Comparison of ENCODE assay signal across 22 mouse cellular contexts in the genomic region with DNA sequence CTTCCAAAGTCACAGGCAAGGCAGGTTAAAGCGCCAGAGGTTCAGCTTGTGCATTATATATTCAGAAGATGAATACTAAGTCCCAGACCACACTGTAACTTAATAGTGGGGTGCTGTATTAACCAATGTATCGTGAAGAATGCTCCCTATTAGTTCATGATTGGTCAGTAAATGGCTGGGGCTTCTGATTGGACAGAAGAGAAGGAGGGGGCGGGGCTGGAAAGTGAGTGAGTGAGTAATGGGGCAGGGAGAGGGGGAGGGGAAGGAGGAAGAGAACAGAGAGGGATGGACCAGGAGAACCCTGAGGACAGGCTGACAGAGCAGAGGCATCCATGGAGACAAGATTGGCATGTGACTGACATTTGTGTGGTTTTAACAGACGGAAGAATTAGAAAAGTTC. TPM values are rescaled to one million over a fixed set of nuclear protein-coding genes. Genes with fewer than 3 reads are reported as not detected.
DNase-seq lines count a peak whose midpoint lies in the region; ATAC-seq lines count a peak whose summit lies in the region.
"Had no signal": no experiment of that assay in that cellular context is flagged by ENCODE, and none has a peak within 500 bp of the region (broad histone marks: within the 10 kb centered on the region; RNA-seq: fewer than 3 reads in every experiment).

No protein-coding gene starts in this region.

- no peak overlapping the region for H3K9ac ChIP-seq in kidney, embryonic 16.5 days (replicated peaks; ENCODE audit: low read length)
- H3K9ac ChIP-seq: forebrain, postnatal 0 days; heart, embryonic 15.5 days; hindbrain, embryonic 13.5 days; kidney, embryonic 15.5 days; liver, embryonic 12.5 days; neural tube, embryonic 15.5 days had no signal

- H3K27ac ChIP-seq in kidney, embryonic 16.5 days (ENCODE audit: low read length), result no peak overlapping the region
- H3K27ac ChIP-seq: heart, embryonic 15.5 days; hindbrain, embryonic 13.5 days; kidney, embryonic 15.5 days; neural tube, embryonic 15.5 days had no signal

- H3K36me3 ChIP-seq in kidney, embryonic 16.5 days (ENCODE audit: insufficient read depth, low read length), result peaks cover 19% of the 10 kb centered on the region

- no peak for ATAC-seq in kidney, embryonic 16.5 days (ENCODE audit: low FRiP score, low TSS enrichment)
- no peak for ATAC-seq in monocyte, adult 5-6 weeks (replicated peaks; ENCODE audit: insufficient number of reproducible peaks, low FRiP score, low TSS enrichment, poor library complexity, severe bottlenecking)
- ATAC-seq in megakaryocyte-erythroid progenitor cell, adult 5-6 weeks (replicated peaks; ENCODE audit: low FRiP score, low TSS enrichment, poor library complexity, severe bottlenecking), result no peak
- ATAC-seq: forebrain, postnatal 0 days; liver, embryonic 12.5 days had no signal

- peak; percentile 37 to 54 for DNase-seq in kidney, postnatal 4 days
- peak; percentile 77 for DNase-seq in ES-CJ7 (ENCODE audit: low read depth, low spot score)
- peak; percentile 93 for DNase-seq in R1 (ENCODE audit: low read depth, low spot score)
- no peak for DNase-seq in left cerebral cortex, adult 18-20 months (ENCODE audit: low spot score in 2 of 2)
- DNase-seq: adrenal gland, postnatal 36 days; cerebellum, adult 11 months; cerebellum, adult 9-11 months; forebrain, postnatal 0 days; gastrocnemius, postnatal 36 days; heart, postnatal 36 days; kidney, adult 11 months; lung, adult 18-20 months; lung, postnatal 10 days had no signal

- no peaks in the 10 kb centered on the region for H3K27me3 ChIP-seq in kidney, embryonic 16.5 days (ENCODE audit: insufficient read depth, low read length)
- H3K27me3 ChIP-seq: hindbrain, embryonic 13.5 days; kidney, embryonic 15.5 days; neural tube, embryonic 15.5 days had no signal

- H3K9me3 ChIP-seq in kidney, embryonic 16.5 days (ENCODE audit: low read length), result no peaks in the 10 kb centered on the region
- H3K9me3 ChIP-seq: heart, embryonic 15.5 days; hindbrain, embryonic 13.5 days; kidney, embryonic 15.5 days; liver, embryonic 12.5 days; neural tube, embryonic 15.5 days had no signal

- no peak overlapping the region for H3K4me2 ChIP-seq in kidney, embryonic 16.5 days (replicated peaks; ENCODE audit: low read depth, low read length)
- H3K4me2 ChIP-seq: heart, embryonic 15.5 days; hindbrain, embryonic 13.5 days; kidney, embryonic 15.5 days; liver, embryonic 12.5 days; midbrain, embryonic 11.5 days; neural tube, embryonic 15.5 days had no signal

- peaks cover 15% of the 10 kb centered on the region for H3K4me1 ChIP-seq in kidney, embryonic 16.5 days (ENCODE audit: insufficient read depth, low read length)

- no peak overlapping the region for H3K4me3 ChIP-seq in kidney, embryonic 16.5 days (ENCODE audit: low read length)
- H3K4me3 ChIP-seq: heart, embryonic 15.5 days; hindbrain, embryonic 13.5 days; kidney, embryonic 15.5 days; liver, embryonic 12.5 days; neural tube, embryonic 15.5 days had no signal

- WGBS in kidney, embryonic 16.5 days, result 75% methylated on average over 4 of the region's 4 CpGs

RNA-seq across cellular contexts. Expression of gene Tedc2, which starts 3.8 kb away (rescaled TPM):
- polyA plus RNA-seq in kidney, embryonic 16.5 days (2015; fragmentation: Nextera tagmentation; extraction: Ambion mirVana), result 12.2 and 13.4 TPM in 2 replicates
- total RNA-seq in monocyte, adult 5-6 weeks (2017), result 2.9 to 6.6 TPM (median 3.1 TPM) in 3 replicates
- total RNA-seq in megakaryocyte-erythroid progenitor cell, adult 5-6 weeks (2014; fragmentation: Nextera tagmentation), result 19.8 and 31.0 TPM in 2 replicates
- 16.8 and 18.0 TPM in 2 replicates for total RNA-seq in megakaryocyte-erythroid progenitor cell, adult 5-6 weeks (2017)
- 10 to 100 TPM in 1 of 2 experiments, 1 to 10 TPM in 1; 9.0 to 10.4 TPM for total RNA-seq in left cerebral cortex, adult 18-20 months (2021)

RNA-seq across cellular contexts. Expression of gene Ntn3, which starts 7.5 kb away (rescaled TPM):
- polyA plus RNA-seq in kidney, embryonic 16.5 days (2015; fragmentation: Nextera tagmentation; extraction: Ambion mirVana), result 4.3 and 4.8 TPM in 2 replicates
- total RNA-seq in monocyte, adult 5-6 weeks (2017), result not detected in 3 replicates
- 0.92 TPM in 2 replicates for total RNA-seq in megakaryocyte-erythroid progenitor cell, adult 5-6 weeks (2014; fragmentation: Nextera tagmentation)
- total RNA-seq in megakaryocyte-erythroid progenitor cell, adult 5-6 weeks (2017), result 0.19 and 0.38 TPM in 2 replicates
- total RNA-seq in left cerebral cortex, adult 18-20 months (2021), result 1 to 10 TPM; 8.1 to 8.5 TPM

RNA-seq across cellular contexts. Expression of gene Tbc1d24, which starts 11.5 kb away (rescaled TPM):
- polyA plus RNA-seq in kidney, embryonic 16.5 days (2015; fragmentation: Nextera tagmentation; extraction: Ambion mirVana), result 5.6 and 6.2 TPM in 2 replicates
- total RNA-seq in monocyte, adult 5-6 weeks (2017), result 0.68 to 1.0 TPM (median 0.96 TPM) in 3 replicates
- total RNA-seq in megakaryocyte-erythroid progenitor cell, adult 5-6 weeks (2014; fragmentation: Nextera tagmentation), result 32.2 and 45.2 TPM in 2 replicates
- total RNA-seq in megakaryocyte-erythroid progenitor cell, adult 5-6 weeks (2017), result 6.0 and 6.6 TPM in 2 replicates
- 10 to 100 TPM; 62.8 to 66.6 TPM for total RNA-seq in left cerebral cortex, adult 18-20 months (2021)

RNA-seq across cellular contexts. Expression of gene Ccnf, which starts 34.4 kb away (rescaled TPM):
- 69.2 and 73.5 TPM in 2 replicates for polyA plus RNA-seq in kidney, embryonic 16.5 days (2015; fragmentation: Nextera tagmentation; extraction: Ambion mirVana)
- total RNA-seq in monocyte, adult 5-6 weeks (2017), result 1.6 to 4.6 TPM (median 2.0 TPM) in 3 replicates
- total RNA-seq in megakaryocyte-erythroid progenitor cell, adult 5-6 weeks (2014; fragmentation: Nextera tagmentation), result 34.7 and 40.9 TPM in 2 replicates
- 17.5 and 24.4 TPM in 2 replicates for total RNA-seq in megakaryocyte-erythroid progenitor cell, adult 5-6 weeks (2017)
- 1 to 10 TPM; 7.1 to 8.1 TPM for total RNA-seq in left cerebral cortex, adult 18-20 months (2021)

RNA-seq across cellular contexts. Expression of gene Atp6v0c, which starts 47.3 kb away (rescaled TPM):
- polyA plus RNA-seq in kidney, embryonic 16.5 days (2015; fragmentation: Nextera tagmentation; extraction: Ambion mirVana), result 695 and 701 TPM in 2 replicates
- total RNA-seq in monocyte, adult 5-6 weeks (2017), result 55.6 to 90.6 TPM (median 83.3 TPM) in 3 replicates
- 222 and 224 TPM in 2 replicates for total RNA-seq in megakaryocyte-erythroid progenitor cell, adult 5-6 weeks (2014; fragmentation: Nextera tagmentation)
- 72.2 and 95.8 TPM in 2 replicates for total RNA-seq in megakaryocyte-erythroid progenitor cell, adult 5-6 weeks (2017)
- 1,000 to 10,000 TPM; 1,209 to 1,218 TPM for total RNA-seq in left cerebral cortex, adult 18-20 months (2021)

Comparison
In these comparisons a context has a peak if more than half of its experiments do, and no peak if none do; other contexts are left out.
1. DNase-seq: peak in kidney, postnatal 4 days (2 of 2), ES-CJ7 (single experiment) and R1 (single experiment); none in left cerebral cortex, adult 18-20 months (0 of 2).